Mouse (Mus musculus) liver, embryonic 11.5 days (tissue): ENCODE measurements around the gene Ireb2. TPM values are rescaled to one million over a fixed set of nuclear protein-coding genes. Genes with fewer than 3 reads are reported as not detected.
"Not testable (repeated sequence)": the region's sequence is repeated elsewhere in the genome, so short reads cannot be mapped to it uniquely, and the experiment has no call there.

Experiments
- ATAC-seq: fragments of 200-750 bp; cut with Nextera tagmentation; replicated peaks from 2 replicates; pipeline ENCODE4 v1.8.0; 2017; ENCODE audit warnings: moderate number of reproducible peaks, mild to moderate bottlenecking, moderate TSS enrichment, moderate library complexity; ENCODE audit not compliant: low FRiP score
- DNase-seq: peaks from one replicate; pipeline ENCODE4 v3.0.0-alpha.2; 2017; ENCODE audit warnings: low spot score
- H3K27ac ChIP-seq: fragments of 300-500 bp; sonication (generic); 2 replicates; pipeline ENCODE4 v1.5.1; 2014; ENCODE audit warnings: mild to moderate bottlenecking, low read depth, low read length, control low read depth
- H3K27me3 ChIP-seq: fragments of 300-500 bp; sonication (generic); replicated peaks from 2 replicates; pipeline ENCODE4 v1.6.1; 2014; ENCODE audit warnings: low read length, mixed read lengths; ENCODE audit not compliant: control insufficient read depth, insufficient read depth
- H3K36me3 ChIP-seq: fragments of 300-500 bp; sonication (generic); 2 replicates; pipeline ENCODE4 v1.6.1; 2014; ENCODE audit warnings: mild to moderate bottlenecking, low read length, moderate library complexity, mixed read lengths; ENCODE audit not compliant: control insufficient read depth, insufficient read depth
- H3K4me1 ChIP-seq: fragments of 300-500 bp; sonication (generic); replicated peaks from 2 replicates; pipeline ENCODE4 v1.6.1; 2014; ENCODE audit warnings: low read length, mixed read lengths; ENCODE audit not compliant: control insufficient read depth, insufficient read depth
- H3K4me2 ChIP-seq: fragments of 300-500 bp; sonication (generic); 2 replicates; pipeline ENCODE4 v1.6.1; 2014; ENCODE audit warnings: mild to moderate bottlenecking, control low read depth, moderate library complexity
- H3K4me3 ChIP-seq: fragments of 300-500 bp; sonication (generic); 2 replicates; pipeline ENCODE4 v1.5.1; 2014; ENCODE audit warnings: low read depth, low read length, control low read depth
- H3K9ac ChIP-seq: fragments of 300-500 bp; sonication (generic); 2 replicates; pipeline ENCODE4 v1.6.1; 2014; ENCODE audit warnings: low read depth, low read length, control low read depth
- H3K9me3 ChIP-seq: fragments of 300-500 bp; sonication (generic); 2 replicates; pipeline ENCODE4 v1.6.1; 2016; ENCODE audit warnings: low read length, inconsistent platforms, mixed read lengths; ENCODE audit not compliant: control insufficient read depth
- WGBS: fragments of 180-500 bp; shearing (Covaris S2); extraction: QIAGEN DNeasy Blood & Tissue Kit; methylation state at CpG from one replicate; pipeline ENCODE4 v1.1.7; 2014; 5-methylcytosine and 5-hydroxymethylcytosine counted together
- polyA plus RNA-seq: library from polyadenylated mRNA; unstranded; fragments of >200 nt; fragmentation: Nextera tagmentation; extraction: Ambion mirVana; gene quantifications from 2 replicates; pipeline ENCODE4 v1.2.1, GENCODE M21; 2014

Ireb2 gene
- polyA plus RNA-seq, 1 experiment from 2014 or later, result 31.3 TPM

DNA sequence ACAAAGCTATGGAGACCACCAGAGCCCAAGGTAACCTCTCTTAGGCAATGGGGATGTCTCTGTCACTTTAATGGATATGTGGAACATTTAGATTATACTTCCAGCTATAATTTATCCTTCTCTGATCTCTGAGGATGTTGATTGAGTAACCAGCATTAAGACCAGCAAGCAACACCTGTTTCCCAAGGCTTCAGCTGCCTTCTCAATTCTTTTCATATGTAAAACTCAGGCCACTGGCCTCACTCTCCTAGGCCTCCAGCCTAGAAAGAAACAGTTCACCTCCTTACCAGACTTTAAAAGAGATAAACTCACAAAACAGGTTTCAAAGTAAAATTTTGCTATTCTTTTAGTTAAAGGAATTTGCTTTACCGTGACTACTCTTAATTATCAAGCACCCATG is 23.4 kb upstream of the Ireb2 start:
- DNase-seq (no peak), ATAC-seq (no peak)
- H3K27me3 ChIP-seq, result no peaks in the 10 kb centered on the region
- no peak overlapping the region for H3K4me2 ChIP-seq
- H3K4me1 ChIP-seq, result no peaks in the 10 kb centered on the region
- 82% methylated on average over 1 of the region's 1 CpGs for WGBS
- no peaks in the 10 kb centered on the region for H3K9me3 ChIP-seq
- H3K9ac ChIP-seq, result no peak overlapping the region
- H3K27ac ChIP-seq, result no peak overlapping the region
- H3K36me3 ChIP-seq, result no peaks in the 10 kb centered on the region
- no peak overlapping the region for H3K4me3 ChIP-seq

DNA sequence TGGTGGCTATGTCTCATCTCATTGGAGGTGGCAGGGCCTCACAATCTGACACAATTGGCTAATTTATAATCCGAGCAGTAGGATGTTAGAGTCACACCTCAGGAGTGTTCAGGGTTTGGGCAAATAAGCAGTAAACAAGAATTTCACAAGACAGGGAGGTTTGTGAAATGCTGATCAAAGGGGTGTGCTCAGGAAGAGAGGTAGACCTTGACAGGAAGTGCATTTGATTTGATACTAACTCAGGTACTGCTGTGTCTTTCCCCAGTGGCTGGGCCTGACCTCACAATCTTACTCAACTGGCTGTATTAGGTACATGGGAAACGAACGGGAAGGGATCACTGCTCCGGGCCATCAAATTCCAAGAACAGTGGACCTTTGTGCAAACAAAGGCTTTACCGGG is 21.3 kb upstream of the Ireb2 start:
- Histone ChIP-seq H3K4me1 (no peaks in the 10 kb centered on the region), H3K4me2 (no peak overlapping the region), H3K27me3 (no peaks in the 10 kb centered on the region), H3K9me3 (no peaks in the 10 kb centered on the region), H3K4me3 (no peak overlapping the region), H3K27ac (no peak overlapping the region), H3K9ac (no peak overlapping the region), H3K36me3 (no peaks in the 10 kb centered on the region)
- ATAC-seq (no peak), DNase-seq (no peak)
- 80% methylated on average over 5 of the region's 5 CpGs for WGBS

- Histone ChIP-seq H3K9me3 (no peaks in the 10 kb centered on the region), H3K4me3 (no peak overlapping the region), H3K27me3 (no peaks in the 10 kb centered on the region), H3K27ac (no peak overlapping the region), H3K36me3 (no peaks in the 10 kb centered on the region), H3K4me1 (no peaks in the 10 kb centered on the region), H3K9ac (no peak overlapping the region), H3K4me2 (no peak overlapping the region)
- DNase-seq (no peak), ATAC-seq (no peak)
- WGBS, result 64% methylated on average over 6 of the region's 6 CpGs
These were observed 19.7 kb upstream of the Ireb2 start for GRCm38 (mm10) chr9:54843887-54844286.

GRCm38 (mm10) chr9:54844556-54845176 is 18.9 kb upstream of the Ireb2 start:
- ATAC-seq, result no peak
- Histone ChIP-seq H3K4me3 (no peak overlapping the region), H3K36me3 (no peaks in the 10 kb centered on the region), H3K9ac (no peak overlapping the region), H3K4me1 (no peaks in the 10 kb centered on the region), H3K27ac (no peak overlapping the region), H3K9me3 (no peaks in the 10 kb centered on the region), H3K4me2 (no peak overlapping the region), H3K27me3 (no peaks in the 10 kb centered on the region)
- DNase-seq, result no peak
- 72% methylated on average over 3 of the region's 3 CpGs for WGBS

DNA sequence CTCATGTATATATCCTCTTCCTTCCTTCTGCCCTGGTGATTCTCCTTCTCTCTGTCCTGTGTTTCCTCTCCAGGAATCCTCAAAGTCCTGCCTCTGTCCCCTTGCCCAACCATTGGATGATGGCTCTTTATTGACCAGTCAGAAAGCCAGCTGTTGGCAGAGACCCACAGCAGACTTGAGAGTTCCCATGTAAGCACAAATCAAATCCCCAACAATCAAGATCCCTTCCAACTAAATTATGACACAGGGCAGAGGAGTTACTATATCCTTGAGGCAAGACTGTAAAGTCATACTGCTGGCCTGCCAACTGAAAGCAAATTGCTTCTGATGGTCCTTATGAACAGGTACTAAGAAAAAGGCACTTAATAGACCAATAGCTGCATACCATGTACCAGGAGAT is 15.4 kb upstream of the Ireb2 start:
- DNase-seq, result no peak
- no peak overlapping the region for H3K4me2 ChIP-seq

DNA sequence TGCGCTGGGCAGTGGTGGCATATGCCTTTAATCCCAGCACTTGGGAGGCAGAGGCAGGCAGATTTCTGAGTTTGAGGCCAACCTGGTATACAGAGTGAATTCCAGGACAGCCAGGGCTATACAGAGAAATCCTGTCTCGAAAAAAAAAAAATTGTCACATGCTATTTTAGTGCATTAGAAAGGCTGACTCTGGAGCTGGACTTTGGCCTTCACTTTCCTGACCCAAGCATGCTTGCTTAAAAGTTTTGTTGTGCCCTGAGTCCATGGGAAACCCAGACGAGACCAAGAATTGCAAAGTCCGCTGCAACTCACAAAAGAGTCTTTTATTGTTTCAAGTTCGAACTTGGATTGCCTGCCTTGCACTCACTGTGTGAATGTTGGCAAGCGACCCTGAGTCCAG is 10.6 kb upstream of the Ireb2 start:
- 75% methylated on average over 6 of the region's 6 CpGs for WGBS

More for the DNA sequence above, 15.4 kb upstream of the Ireb2 start:
- no peak overlapping the region for H3K9ac ChIP-seq
- no peak overlapping the region for H3K27ac ChIP-seq
- ATAC-seq, result no peak
- H3K27me3 ChIP-seq, result no peaks in the 10 kb centered on the region
- H3K36me3 ChIP-seq, result no peaks in the 10 kb centered on the region
- no peaks in the 10 kb centered on the region for H3K9me3 ChIP-seq
- H3K4me1 ChIP-seq, result no peaks in the 10 kb centered on the region
- no peak overlapping the region for H3K4me3 ChIP-seq

DNA sequence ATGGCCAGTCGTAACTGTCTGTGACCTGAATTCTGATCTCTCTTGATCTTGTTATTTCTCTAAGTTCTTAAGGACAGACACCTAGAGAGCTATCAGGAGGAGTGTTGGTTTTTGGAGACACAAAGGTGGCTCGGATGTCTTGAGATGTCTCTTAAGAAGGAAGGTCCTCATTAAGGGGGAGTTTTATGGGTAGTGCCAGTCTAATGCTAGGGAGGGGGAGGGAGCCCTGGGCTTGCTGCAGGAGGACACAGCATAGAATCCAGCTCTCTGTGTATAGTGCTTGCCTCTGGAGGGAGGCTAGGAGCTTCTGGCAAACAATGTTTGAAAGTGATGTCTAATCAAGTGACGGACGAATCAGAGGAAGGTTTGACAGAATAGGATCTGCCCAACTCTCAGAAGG is 10.0 kb upstream of the Ireb2 start:
- H3K36me3 ChIP-seq, result no peaks in the 10 kb centered on the region
- no peak overlapping the region for H3K27ac ChIP-seq
- no peak overlapping the region for H3K4me3 ChIP-seq
- ATAC-seq (no peak), DNase-seq (no peak)
- H3K27me3 ChIP-seq, result no peaks in the 10 kb centered on the region
- H3K9me3 ChIP-seq, result no peaks in the 10 kb centered on the region
- H3K4me1 ChIP-seq, result no peaks in the 10 kb centered on the region
- H3K9ac ChIP-seq, result no peak overlapping the region
- H3K4me2 ChIP-seq, result no peak overlapping the region
- WGBS, result 59% methylated on average over 4 of the region's 4 CpGs

More for the DNA sequence above, 10.6 kb upstream of the Ireb2 start:
- H3K27ac ChIP-seq, H3K27me3 ChIP-seq, ATAC-seq, H3K36me3 ChIP-seq, H3K4me3 ChIP-seq, H3K4me1 ChIP-seq, DNase-seq, H3K9ac ChIP-seq, H3K9me3 ChIP-seq, H3K4me2 ChIP-seq: not testable (repeated sequence)

DNA sequence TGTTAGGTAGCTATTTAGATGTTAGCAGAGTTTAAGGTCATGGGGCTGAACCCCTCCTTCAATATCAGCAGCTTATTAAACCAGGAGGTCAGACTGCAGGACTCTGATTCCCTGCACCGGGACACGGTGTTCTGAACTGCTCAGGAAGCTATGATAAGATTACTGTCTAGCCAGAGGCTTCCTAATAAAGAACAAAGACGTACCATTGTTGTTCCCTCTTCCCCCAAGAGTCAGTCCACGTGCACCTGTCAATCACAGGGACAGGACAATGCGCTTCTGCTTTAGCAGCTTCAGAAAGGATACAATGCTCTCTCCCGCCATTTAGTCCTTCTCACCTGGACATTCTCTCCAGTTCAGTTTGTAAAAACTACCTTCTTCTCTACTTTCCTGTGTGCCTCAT is 8.0 kb upstream of the Ireb2 start:
- Histone ChIP-seq H3K36me3 (no peaks in the 10 kb centered on the region), H3K9me3 (no peaks in the 10 kb centered on the region), H3K27me3 (no peaks in the 10 kb centered on the region), H3K4me1 (no peaks in the 10 kb centered on the region), H3K9ac (no peak overlapping the region), H3K4me3 (no peak overlapping the region), H3K27ac (no peak overlapping the region), H3K4me2 (no peak overlapping the region)
- ATAC-seq (no peak), DNase-seq (no peak)
- WGBS, result 34% methylated on average over 6 of the region's 6 CpGs

GRCm38 (mm10) chr9:54856121-54856520 is 7.5 kb upstream of the Ireb2 start:
- DNase-seq (no peak), ATAC-seq (no peak)
- Histone ChIP-seq H3K4me3 (no peak overlapping the region), H3K4me1 (no peaks in the 10 kb centered on the region), H3K27me3 (no peaks in the 10 kb centered on the region), H3K9ac (no peak overlapping the region), H3K27ac (no peak overlapping the region), H3K4me2 (no peak overlapping the region), H3K9me3 (no peaks in the 10 kb centered on the region), H3K36me3 (no peaks in the 10 kb centered on the region)
- WGBS, result 76% methylated on average over 6 of the region's 6 CpGs
